In genomic region chr16:4870490-4870889, GRCm38 (mm10) we compare ENCODE assay signal across 16 mouse cellular contexts. TPM values are rescaled to one million over a fixed set of nuclear protein-coding genes. Genes with fewer than 3 reads are reported as not detected.
"Had no signal": no experiment of that assay in that cellular context is flagged by ENCODE, and none has a peak within 500 bp of the region (broad histone marks: within the 10 kb centered on the region; RNA-seq: fewer than 3 reads in every experiment).

No protein-coding gene starts in this region.

- H3K9ac ChIP-seq: liver, embryonic 12.5 days; liver, embryonic 14.5 days; lung, embryonic 14.5 days; midbrain, embryonic 13.5 days; midbrain, embryonic 15.5 days; neural tube, embryonic 12.5 days had no signal

- DNase-seq: lung, adult 18-20 months; lung, embryonic 14.5 days; right cerebral cortex, postnatal 14 days; spleen, adult 18-20 months; thymus, adult 18-20 months; thymus, postnatal 14 days; thymus, postnatal 36 days had no signal

- H3K4me2 ChIP-seq: liver, embryonic 12.5 days; lung, embryonic 14.5 days; midbrain, embryonic 13.5 days; midbrain, embryonic 15.5 days; neural tube, embryonic 12.5 days had no signal

- H3K4me3 ChIP-seq: liver, embryonic 12.5 days; midbrain, embryonic 10.5 days; midbrain, embryonic 13.5 days; midbrain, embryonic 15.5 days; myocyte; neural tube, embryonic 12.5 days had no signal

- H3K9me3 ChIP-seq: liver, embryonic 12.5 days; midbrain, embryonic 10.5 days; midbrain, embryonic 13.5 days; midbrain, embryonic 15.5 days; neural tube, embryonic 12.5 days had no signal

- H3K27ac ChIP-seq: liver, embryonic 12.5 days; liver, embryonic 14.5 days; midbrain, embryonic 10.5 days; midbrain, embryonic 13.5 days; midbrain, embryonic 15.5 days; neural tube, embryonic 12.5 days had no signal

- H3K4me1 ChIP-seq: midbrain, embryonic 10.5 days; midbrain, embryonic 13.5 days; midbrain, embryonic 15.5 days; neural tube, embryonic 12.5 days had no signal

- ATAC-seq: liver, embryonic 12.5 days; midbrain, embryonic 13.5 days; midbrain, embryonic 15.5 days had no signal

- H3K27me3 ChIP-seq: liver, embryonic 12.5 days; midbrain, embryonic 13.5 days; midbrain, embryonic 15.5 days; neural tube, embryonic 12.5 days had no signal

RNA-seq across cellular contexts. Expression of gene 4930562C15Rik, which starts 35.3 kb away (rescaled TPM):
- total RNA-seq: megakaryocyte, adult 5-6 weeks; megakaryocyte-erythroid progenitor cell, adult 5-6 weeks had no signal
- polyA plus RNA-seq: liver, embryonic 14.5 days had no signal
